Mouse (Mus musculus) megakaryocyte, embryonic 14.5 days (primary cell): Measurements from ENCODE around the gene Gfer.

Source experiments
- FLI1 ChIP-seq: IDR thresholded peaks from 2 replicates; pipeline ENCODE4 v1.6.1; 2012; ENCODE audit warnings: low read length, inconsistent platforms, mixed read lengths
- GATA1 ChIP-seq: IDR thresholded peaks from 3 replicates; pipeline ENCODE4 v1.6.1; 2012; ENCODE audit warnings: mixed read lengths, low read length, inconsistent platforms, borderline replicate concordance

DNA sequence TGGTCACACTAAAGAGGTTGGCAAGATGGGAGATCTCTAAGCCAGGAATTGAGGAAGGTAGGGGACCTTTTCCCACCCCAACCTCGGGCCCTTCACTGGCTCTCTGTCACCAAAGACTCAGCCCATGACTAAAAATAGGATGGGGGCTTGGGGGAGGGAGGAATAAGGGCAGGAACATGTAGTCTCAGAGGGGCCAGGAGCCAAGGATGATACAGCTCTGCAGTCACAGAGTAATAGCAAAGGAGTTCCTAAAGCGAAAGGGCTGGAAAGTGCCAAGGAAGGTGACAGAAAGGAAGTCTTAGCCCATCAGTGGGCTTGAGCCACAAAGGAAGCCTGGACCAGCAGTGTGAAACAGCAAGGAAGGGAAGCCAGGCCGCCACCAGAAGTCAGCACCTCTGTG lies 44.1 kb downstream of the Gfer start:
- TF ChIP-seq GATA1: no peak
- TF ChIP-seq FLI1: no peak
